Mouse (Mus musculus): ENCODE measurements at regions not wholly inside any gene's neighbourhood (a gene's known extent, or its start where the extent isn't known, plus 50 kb on each side); places are given as distances from the start of the nearest gene placed in this dataset.

- no peaks in the 10 kb centered on the region for H3K9me3 ChIP-seq (ENCODE audit: control insufficient read depth, low read length)
- 48% methylated on average over 6 of the region's 6 CpGs for WGBS
- H3K9ac ChIP-seq (ENCODE audit: low read length) = no peak overlapping the region
- no peaks in the 10 kb centered on the region for H3K36me3 ChIP-seq (ENCODE audit: control insufficient read depth, insufficient read depth, low read length)
- H3K4me2 ChIP-seq (replicated peaks; ENCODE audit: low read depth) = no peak overlapping the region
- no peak for ATAC-seq (ENCODE audit: low FRiP score, low TSS enrichment)
- H3K27ac ChIP-seq (replicated peaks) = no peak overlapping the region
- H3K27me3 ChIP-seq (ENCODE audit: control insufficient read depth, insufficient read depth, low read length) = no peaks in the 10 kb centered on the region
- no peak overlapping the region for H3K4me3 ChIP-seq (ENCODE audit: low read depth, low read length)
- TF ChIP-seq EP300 (optimal IDR thresholded peaks at IDR 0.05) (no peak), CTCF (IDR thresholded peaks at IDR 0.05; ENCODE audit: low read depth) (no peak)
- DNase-seq (ENCODE audit: low spot score) = no peak
- H3K4me1 ChIP-seq (replicated peaks; ENCODE audit: control insufficient read depth, insufficient read depth) = no peaks in the 10 kb centered on the region
Observed at GRCm38 (mm10) chr9:92991759-92992158, 449.7 kb downstream of the Plod2 start.

- Histone ChIP-seq H3K9me3 (ENCODE audit: control insufficient read depth, low read length) (no peaks in the 10 kb centered on the region), H3K27me3 (ENCODE audit: control insufficient read depth, insufficient read depth, low read length) (no peaks in the 10 kb centered on the region), H3K4me1 (replicated peaks; ENCODE audit: control insufficient read depth, insufficient read depth) (no peaks in the 10 kb centered on the region), H3K4me3 (ENCODE audit: low read depth, low read length) (no peak overlapping the region), H3K27ac (replicated peaks) (no peak overlapping the region), H3K36me3 (ENCODE audit: control insufficient read depth, insufficient read depth, low read length) (no peaks in the 10 kb centered on the region), H3K4me2 (replicated peaks; ENCODE audit: low read depth) (no peak overlapping the region), H3K9ac (ENCODE audit: low read length) (no peak overlapping the region)
- TF ChIP-seq CTCF (IDR thresholded peaks at IDR 0.05; ENCODE audit: low read depth) (no peak), EP300 (optimal IDR thresholded peaks at IDR 0.05) (no peak)
- ATAC-seq (ENCODE audit: low FRiP score, low TSS enrichment) = no peak
- WGBS = 77% methylated on average over 2 of the region's 2 CpGs
- no peak for DNase-seq (ENCODE audit: low spot score)
Observed at GRCm38 (mm10) chr9:92996156-92996555, 454.1 kb downstream of the Plod2 start.

- ATAC-seq (ENCODE audit: low FRiP score, low TSS enrichment) = no peak
- TF ChIP-seq CTCF (IDR thresholded peaks at IDR 0.05; ENCODE audit: low read depth) = no peak
- TF ChIP-seq EP300 (optimal IDR thresholded peaks at IDR 0.05) = no peak
- Histone ChIP-seq H3K4me3 (ENCODE audit: low read depth, low read length) (no peak overlapping the region), H3K27me3 (ENCODE audit: control insufficient read depth, insufficient read depth, low read length) (no peaks in the 10 kb centered on the region), H3K9ac (ENCODE audit: low read length) (no peak overlapping the region), H3K36me3 (ENCODE audit: control insufficient read depth, insufficient read depth, low read length) (no peaks in the 10 kb centered on the region), H3K27ac (replicated peaks) (no peak overlapping the region), H3K4me1 (replicated peaks; ENCODE audit: control insufficient read depth, insufficient read depth) (no peaks in the 10 kb centered on the region), H3K4me2 (replicated peaks; ENCODE audit: low read depth) (no peak overlapping the region), H3K9me3 (ENCODE audit: control insufficient read depth, low read length) (no peaks in the 10 kb centered on the region)
- DNase-seq (ENCODE audit: low spot score) = no peak
- WGBS = 83% methylated on average over 3 of the region's 3 CpGs
Observed at GRCm38 (mm10) chr9:93005182-93005953, 463.3 kb downstream of the Plod2 start.

- H3K4me1 ChIP-seq (replicated peaks; ENCODE audit: control insufficient read depth, insufficient read depth) = no peaks in the 10 kb centered on the region
- no peak overlapping the region for H3K27ac ChIP-seq (replicated peaks)
- WGBS = 64% methylated on average over 4 of the region's 4 CpGs
- H3K36me3 ChIP-seq (ENCODE audit: control insufficient read depth, insufficient read depth, low read length) = no peaks in the 10 kb centered on the region
- no peak overlapping the region for H3K4me3 ChIP-seq (ENCODE audit: low read depth, low read length)
- TF ChIP-seq EP300 (optimal IDR thresholded peaks at IDR 0.05) (no peak), CTCF (IDR thresholded peaks at IDR 0.05; ENCODE audit: low read depth) (no peak)
- H3K27me3 ChIP-seq (ENCODE audit: control insufficient read depth, insufficient read depth, low read length) = no peaks in the 10 kb centered on the region
- no peak overlapping the region for H3K4me2 ChIP-seq (replicated peaks; ENCODE audit: low read depth)
- H3K9me3 ChIP-seq (ENCODE audit: control insufficient read depth, low read length) = no peaks in the 10 kb centered on the region
- no peak overlapping the region for H3K9ac ChIP-seq (ENCODE audit: low read length)
- ATAC-seq (ENCODE audit: low FRiP score, low TSS enrichment) (no peak), DNase-seq (ENCODE audit: low spot score) (no peak)
Observed at GRCm38 (mm10) chr9:93008511-93009302, 466.7 kb downstream of the Plod2 start.

GRCm38 (mm10) chr9:93044298-93044912 is 502.4 kb downstream of the Plod2 start:
- Histone ChIP-seq H3K9ac (ENCODE audit: low read length) (no peak overlapping the region), H3K9me3 (ENCODE audit: control insufficient read depth, low read length) (no peaks in the 10 kb centered on the region), H3K27me3 (ENCODE audit: control insufficient read depth, insufficient read depth, low read length) (no peaks in the 10 kb centered on the region), H3K27ac (replicated peaks) (no peak overlapping the region), H3K4me3 (ENCODE audit: low read depth, low read length) (no peak overlapping the region), H3K36me3 (ENCODE audit: control insufficient read depth, insufficient read depth, low read length) (no peaks in the 10 kb centered on the region), H3K4me2 (replicated peaks; ENCODE audit: low read depth) (no peak overlapping the region), H3K4me1 (replicated peaks; ENCODE audit: control insufficient read depth, insufficient read depth) (no peaks in the 10 kb centered on the region)
- 67% methylated on average over 10 of the region's 10 CpGs for WGBS
- TF ChIP-seq CTCF (IDR thresholded peaks at IDR 0.05; ENCODE audit: low read depth) (no peak), EP300 (optimal IDR thresholded peaks at IDR 0.05) (no peak)
- no peak for DNase-seq (ENCODE audit: low spot score)
- no peak for ATAC-seq (ENCODE audit: low FRiP score, low TSS enrichment)
